Mouse (Mus musculus): ENCODE measurements around the gene Rybp.

Gene Rybp

DNA sequence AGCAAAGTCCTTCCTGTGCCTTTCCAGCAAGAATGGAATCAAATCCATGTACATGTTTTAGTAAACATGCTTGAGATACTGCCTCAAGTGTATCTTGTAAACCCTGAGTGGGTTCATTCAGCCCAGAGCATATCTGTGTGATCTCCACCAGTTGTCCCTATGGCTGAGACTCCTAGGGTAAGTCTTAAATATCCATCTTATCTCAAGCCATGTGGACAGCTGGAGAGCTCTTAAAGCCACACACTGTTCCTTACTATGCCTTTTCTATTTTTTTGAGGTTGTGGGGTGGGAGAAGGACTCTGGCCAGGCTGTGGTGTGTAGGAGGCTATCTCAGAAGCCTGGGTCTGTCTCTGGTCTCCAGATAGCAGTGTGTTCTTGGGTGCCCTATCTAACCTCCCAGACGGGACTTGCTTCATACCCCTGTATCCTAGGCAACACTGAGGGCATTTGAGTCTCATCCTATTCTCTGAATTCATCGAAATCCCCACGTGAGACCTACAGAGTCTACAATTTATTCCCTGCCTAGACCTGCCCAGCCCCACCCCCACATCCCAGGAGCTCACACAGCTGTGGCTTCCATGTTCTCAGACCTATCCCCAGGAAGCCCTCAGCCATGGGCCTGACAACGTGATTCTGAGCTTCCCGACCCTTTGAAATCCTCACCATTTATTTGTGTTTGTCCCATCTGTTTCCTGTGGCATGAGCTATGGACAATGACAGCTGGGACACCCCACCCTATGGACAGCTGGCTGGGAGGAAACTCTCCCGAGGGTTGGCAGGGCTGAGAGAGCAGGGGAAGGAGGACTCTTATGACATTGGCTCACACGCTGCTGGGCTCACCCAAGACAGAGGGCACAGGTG, 98.2 kb downstream of the Rybp start:
- DNase-seq, result no peak

DNA sequence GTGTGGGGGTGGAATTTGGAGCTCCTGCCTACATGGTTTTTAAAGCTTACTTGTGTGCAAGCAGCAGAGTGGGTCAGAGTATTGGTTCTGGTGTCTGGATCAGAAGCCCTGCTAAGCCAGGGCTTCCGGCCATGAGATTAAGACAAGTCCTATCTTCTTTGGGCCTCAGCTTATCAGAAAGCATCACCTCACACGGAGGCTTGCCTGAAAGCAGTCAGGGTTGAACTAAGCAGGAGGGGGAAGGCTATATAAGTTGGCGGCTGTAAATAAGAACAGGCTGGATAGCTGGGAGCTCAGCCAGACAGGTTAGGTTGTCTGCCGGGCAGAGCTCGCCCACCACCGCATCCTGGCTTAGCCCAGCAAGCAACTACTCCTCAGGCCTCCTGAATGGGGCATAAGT, 99.5 kb downstream of the Rybp start:
- DNase-seq, result no peak

DNA sequence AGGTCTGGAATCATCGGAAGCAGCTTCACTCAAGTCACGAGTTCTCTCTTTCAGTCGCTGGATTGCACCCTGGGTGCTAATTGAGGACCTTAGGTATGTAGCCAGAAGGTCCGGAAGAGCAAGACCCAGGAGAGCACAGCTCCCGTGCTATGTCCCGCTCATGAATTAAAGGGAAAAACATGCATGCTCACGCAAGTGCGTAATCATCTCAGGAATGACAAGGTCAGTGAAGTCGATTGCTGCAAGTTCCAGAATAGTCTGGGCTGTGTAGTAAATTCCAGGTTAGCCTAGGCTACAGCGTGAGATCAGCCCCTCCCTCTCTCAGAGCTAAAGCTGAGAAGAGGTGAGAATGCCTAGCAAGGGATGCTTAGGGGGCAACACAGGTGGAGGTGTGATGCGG, 100.5 kb downstream of the Rybp start:
- DNase-seq, result no peak

DNA sequence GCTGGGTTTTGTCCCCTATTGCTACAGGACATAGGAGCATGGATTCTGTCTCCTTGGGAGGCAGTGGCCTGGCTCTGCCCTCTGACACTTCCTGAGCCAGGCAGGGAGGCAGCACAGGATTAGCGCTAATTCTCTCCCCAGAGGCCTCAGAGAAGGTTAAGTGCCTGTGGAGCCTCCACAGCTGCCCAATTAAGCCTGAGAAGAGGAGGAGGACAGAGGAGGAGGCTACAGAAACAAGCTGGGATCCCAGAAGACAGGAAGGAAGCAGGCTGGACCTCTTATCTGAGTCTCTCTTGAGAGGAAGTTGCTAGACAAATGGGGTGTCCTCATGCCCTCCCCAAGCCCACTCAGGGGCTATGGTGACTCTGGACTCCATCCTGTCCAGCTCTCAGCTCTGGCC, 101.8 kb downstream of the Rybp start:
- DNase-seq, result no peak

DNA sequence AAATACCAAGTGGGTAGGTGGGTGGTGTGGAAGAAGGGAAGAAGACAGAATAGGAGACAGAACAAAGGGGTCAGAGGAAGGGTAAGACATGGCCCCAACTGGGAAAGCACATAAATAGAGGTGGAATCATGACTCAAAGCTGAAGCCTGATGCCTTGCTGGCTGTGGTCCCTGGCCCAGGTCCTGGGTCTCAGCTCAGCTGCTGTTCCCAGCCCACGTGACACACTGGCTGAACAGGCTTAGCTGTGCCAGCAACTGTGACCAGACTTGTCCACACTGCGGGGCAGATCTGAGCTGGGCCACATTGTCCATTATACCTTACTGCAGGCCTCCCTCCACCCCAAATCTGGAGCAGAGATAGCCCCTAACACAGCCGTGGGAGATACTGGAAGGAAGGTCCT, 103.9 kb downstream of the Rybp start:
- DNase-seq, result no peak

DNA sequence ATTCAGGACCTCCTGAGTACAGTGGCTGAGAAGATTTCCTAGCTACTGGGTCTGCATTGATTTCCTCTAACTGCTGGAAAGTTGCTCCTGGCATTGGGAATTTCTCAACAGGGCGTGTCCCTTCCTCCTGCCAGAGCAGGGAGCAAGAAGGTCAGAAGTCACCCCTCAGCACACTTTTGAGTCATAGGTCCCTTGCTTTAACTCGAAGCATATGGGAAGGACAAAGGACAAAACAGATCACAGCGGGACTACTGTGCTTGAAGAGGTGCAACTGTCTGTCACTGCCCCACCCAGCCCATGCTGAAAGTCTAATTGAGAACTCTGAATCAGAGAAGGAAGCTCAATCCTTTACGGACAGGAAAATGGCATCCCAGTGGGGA, 106.4 kb downstream of the Rybp start:
- no peak for DNase-seq

DNA sequence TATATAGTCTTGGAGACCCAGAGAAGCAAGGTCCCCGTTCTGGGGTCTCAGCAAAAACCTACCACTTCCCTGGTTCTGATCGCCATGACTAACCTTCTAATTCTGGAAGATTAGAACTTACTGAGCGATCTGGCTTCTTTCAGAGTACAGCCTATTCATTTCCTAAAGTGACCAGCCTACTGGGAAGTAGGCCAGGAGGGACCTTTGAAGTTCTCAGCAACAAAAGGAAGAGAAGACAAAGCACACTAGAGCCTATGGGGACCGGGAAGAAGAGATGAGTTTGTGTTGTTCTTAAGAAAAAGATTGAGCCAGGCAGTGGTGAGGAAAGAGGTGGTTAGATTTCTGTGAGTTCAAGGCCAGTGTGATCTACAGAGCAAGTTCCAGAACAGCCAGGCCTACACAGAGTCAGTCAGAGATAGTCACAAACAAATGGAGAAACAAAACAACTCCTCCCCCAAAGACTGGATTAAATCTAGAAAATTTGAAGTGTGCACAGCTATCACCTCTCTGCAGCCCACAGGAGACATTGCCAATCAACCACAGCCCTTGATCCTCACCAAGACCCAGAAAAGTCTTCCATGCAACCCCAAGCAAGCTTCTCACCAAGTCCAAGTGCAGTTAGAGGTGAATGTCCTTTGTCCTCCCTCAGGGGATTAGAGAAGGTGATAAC, 106.9 kb downstream of the Rybp start:
- no peak for DNase-seq

DNA sequence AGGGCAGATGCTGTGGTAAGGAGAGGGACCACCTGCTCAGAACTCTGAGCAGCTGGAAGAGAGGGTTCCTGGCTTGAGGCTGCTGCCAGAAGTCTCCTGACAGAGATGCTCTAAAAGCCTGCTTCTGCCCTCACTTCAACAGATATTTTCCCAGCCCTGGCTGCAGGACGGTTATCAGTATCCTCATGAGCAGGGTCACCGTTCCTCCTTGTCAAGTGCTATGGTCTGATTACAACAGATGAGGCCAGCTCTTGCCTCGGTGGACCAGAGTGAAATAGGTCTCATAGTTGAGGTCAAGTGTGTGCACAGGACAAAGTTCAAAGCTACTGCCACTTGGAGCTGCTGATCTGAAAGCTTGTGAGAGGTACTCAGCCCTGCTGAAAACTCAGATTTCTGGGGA, 108.5 kb downstream of the Rybp start:
- DNase-seq, result no peak

Measured in right cerebral cortex, postnatal 4 days (tissue).